Mouse (Mus musculus): ENCODE measurements around the gene Gbp7. TPM values are rescaled to one million over a fixed set of nuclear protein-coding genes. Genes with fewer than 3 reads are reported as not detected.
A peak's percentile ranks its signal among the peaks of the same experiment; 100 is the strongest.

The Gbp7 gene
- total RNA-seq (2012; rRNA removed): 1.6 and 3.9 TPM in 2 replicates
- 1 to 10 TPM in 1 of 2 experiments, not detected in 1; 1.9 TPM for polyA plus RNA-seq (2012; ENCODE audit: insufficient read depth in 1 of 2, insufficient read length in 2 of 2, low read depth in 1 of 2, low replicate concordance in 2 of 2, missing spikeins in 1 of 2)

DNA sequence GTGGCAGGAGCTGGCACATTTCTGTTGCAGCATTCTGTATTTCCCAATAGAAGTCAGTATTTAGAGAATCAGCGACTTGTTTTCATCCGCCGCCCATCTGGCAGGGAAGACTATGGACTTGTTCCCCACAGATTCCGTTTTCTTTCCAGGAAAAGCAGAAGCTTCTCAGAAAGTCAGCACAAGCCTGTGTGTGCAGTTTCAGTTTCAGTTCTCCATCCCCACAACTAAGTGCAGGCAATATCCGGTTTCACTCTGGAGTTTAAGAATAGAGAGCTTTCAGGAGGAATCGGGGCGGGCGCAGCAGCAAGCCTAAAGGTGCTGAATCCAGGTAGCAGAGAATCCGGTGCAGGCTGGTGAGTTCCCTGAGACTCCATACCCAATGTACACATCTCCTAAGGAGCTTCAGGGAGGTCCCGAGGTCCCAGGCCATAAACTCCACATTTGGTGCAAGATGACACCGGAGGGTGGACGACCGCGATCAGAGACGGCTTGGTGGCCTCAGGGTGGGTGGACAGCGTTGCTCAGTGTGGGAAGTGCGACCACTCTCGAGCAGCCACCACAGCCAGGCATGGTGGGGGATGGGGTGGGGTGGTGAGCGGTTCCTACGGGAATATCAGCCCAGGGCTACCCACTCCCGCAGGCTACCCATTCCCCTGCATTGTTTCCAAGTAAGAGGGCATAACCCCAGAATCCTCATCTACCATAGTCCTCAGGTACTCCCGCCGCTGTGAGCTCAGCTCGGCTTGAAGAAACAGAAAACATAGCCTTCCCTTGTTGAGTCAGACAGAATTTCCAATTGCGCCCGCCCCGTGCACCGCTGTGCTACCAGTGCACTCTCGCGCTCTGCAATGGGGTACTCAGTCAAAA, at the start of gene Gbp7:
Gene Gbp7, plus strand, starts transcription at position 256 of the 867 bp plus-strand sequence.
- TF ChIP-seq POLR2AphosphoS5 (IDR thresholded peaks at IDR 0.05; ENCODE audit: borderline replicate concordance, low read depth, low read length): no peak
- TF ChIP-seq ELF1 (IDR thresholded peaks at IDR 0.05; ENCODE audit: low read depth, low read length): no peak
- no peak for TF ChIP-seq GATA1 (IDR thresholded peaks at IDR 0.05; ENCODE audit: low read depth, low read length)
- peak; percentile 86 for TF ChIP-seq ETS1 (IDR thresholded peaks at IDR 0.05; ENCODE audit: low read depth, low read length)
- no peak for TF ChIP-seq MYC (IDR thresholded peaks at IDR 0.05; ENCODE audit: low read depth, low read length)
- TF ChIP-seq NELFE (IDR thresholded peaks at IDR 0.05; ENCODE audit: low read depth, low read length): no peak
- no peak for TF ChIP-seq ZMIZ1 (IDR thresholded peaks at IDR 0.05; ENCODE audit: low read depth, low read length)
- no peak for TF ChIP-seq USF1 (IDR thresholded peaks at IDR 0.05; ENCODE audit: low read depth, low read length)
- TF ChIP-seq TAL1 (IDR thresholded peaks at IDR 0.05; ENCODE audit: low read length): no peak
- no peak for TF ChIP-seq BHLHE40 (IDR thresholded peaks at IDR 0.05; ENCODE audit: borderline replicate concordance, low read depth, low read length)
- peak; percentile 74 for TF ChIP-seq SIN3A (IDR thresholded peaks at IDR 0.05; ENCODE audit: low read length)
- no peak for TF ChIP-seq CTCF (IDR thresholded peaks at IDR 0.05 in 2 of 3, conservative IDR thresholded peaks at IDR 0.05 in 1 of 3; ENCODE audit: control insufficient read depth in 1 of 3, insufficient read depth in 1 of 3, low read depth in 2 of 3, low read length in 3 of 3, poor library complexity in 1 of 3, severe bottlenecking in 1 of 3)
- H3K9ac ChIP-seq (ENCODE audit: control insufficient read depth, low read depth, low read length, poor library complexity, severe bottlenecking): peak within 1 kb of the TSS; percentile 64
- H3K79me2 ChIP-seq (ENCODE audit: control insufficient read depth, insufficient read depth, low read length, poor library complexity): no peaks in the 10 kb centered on the region; the same call in 1 of the 2 replicates
- no peaks in the 10 kb centered on the region for H3K9me3 ChIP-seq (replicated peaks; ENCODE audit: insufficient read depth, low read length)
- no peaks in the 10 kb centered on the region for H3K4me1 ChIP-seq (ENCODE audit: control insufficient read depth in 1 of 2, insufficient read depth in 2 of 2, low read length in 2 of 2)
- peak; percentile 80 for DNase-seq (ENCODE audit: low read depth, low spot score)
- H3K27me3 ChIP-seq (ENCODE audit: control insufficient read depth in 1 of 2, insufficient read depth in 2 of 2, low read length in 2 of 2): no peaks in the 10 kb centered on the region
- peaks cover 0 to 3% of the 10 kb centered on the region in 2 experiments; a peak in 2 of 4 replicates for H3K36me3 ChIP-seq (ENCODE audit: control insufficient read depth in 1 of 2, insufficient read depth in 2 of 2, low read length in 2 of 2)
- peak within 1 kb of the TSS; percentile 90 to 91 for H3K4me3 ChIP-seq (ENCODE audit: control insufficient read depth in 1 of 2, insufficient read depth in 1 of 2, low read depth in 2 of 2, low read length in 2 of 2)
- 0 out of 2 replicates have a peak within 1 kb of the TSS, but pooled peaks have one; percentile 25 for H3K27ac ChIP-seq (ENCODE audit: control insufficient read depth, low read depth, low read length)

DNA sequence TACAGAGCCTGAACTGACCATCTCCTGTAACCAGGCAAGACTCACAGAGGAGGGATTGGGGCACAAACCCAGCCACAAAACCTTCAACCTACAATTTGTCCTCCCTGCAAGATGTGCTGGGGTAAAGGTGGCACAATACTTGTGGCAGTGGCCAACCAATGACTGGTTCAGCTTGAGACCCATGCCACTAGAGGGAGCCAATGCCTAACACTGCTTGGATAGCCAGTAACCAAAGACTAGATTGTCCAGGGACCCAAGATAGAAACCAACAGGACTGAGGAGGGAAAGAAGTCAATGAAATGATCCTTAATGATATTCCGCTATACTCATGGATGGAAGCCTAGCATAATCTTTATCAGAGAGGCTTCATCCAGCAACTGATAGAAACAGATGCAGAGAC, 39.7 kb upstream of the Gbp7 start:
- no peak for TF ChIP-seq MAFK (IDR thresholded peaks at IDR 0.05; ENCODE audit: borderline replicate concordance, low read depth, low read length)
- TF ChIP-seq CTCF (IDR thresholded peaks at IDR 0.05 in 2 of 3, conservative IDR thresholded peaks at IDR 0.05 in 1 of 3; ENCODE audit: control insufficient read depth in 1 of 3, insufficient read depth in 1 of 3, low read depth in 2 of 3, low read length in 3 of 3, poor library complexity in 1 of 3, severe bottlenecking in 1 of 3): peak; percentile 51 to 66 (median 57)
- no peak for TF ChIP-seq MYB (IDR thresholded peaks at IDR 0.05; ENCODE audit: low read depth, low read length)
- peak; percentile 70 for TF ChIP-seq RAD21 (IDR thresholded peaks at IDR 0.05; ENCODE audit: low read depth, low read length)
- TF ChIP-seq EP300 (IDR thresholded peaks at IDR 0.05; ENCODE audit: low read depth in 1 of 2, low read length in 2 of 2): no peak
- peak; percentile 52 for TF ChIP-seq SMC3 (IDR thresholded peaks at IDR 0.05; ENCODE audit: low read depth, low read length)
- TF ChIP-seq ZC3H11A (IDR thresholded peaks at IDR 0.05; ENCODE audit: low read depth, low read length): peak; percentile 45
- no peak for TF ChIP-seq ZNF384 (IDR thresholded peaks at IDR 0.05; ENCODE audit: low read depth, low read length)
- H3K27me3 ChIP-seq (ENCODE audit: control insufficient read depth in 1 of 2, insufficient read depth in 2 of 2, low read length in 2 of 2): peaks cover 0 to 3% of the 10 kb centered on the region in 2 experiments; a peak in 2 of 4 replicates
- no peaks in the 10 kb centered on the region for H3K9me3 ChIP-seq (replicated peaks; ENCODE audit: insufficient read depth, low read length)
- peak; percentile 77 for DNase-seq (ENCODE audit: low read depth, low spot score)
- H3K36me3 ChIP-seq (ENCODE audit: control insufficient read depth in 1 of 2, insufficient read depth in 2 of 2, low read length in 2 of 2): no peaks in the 10 kb centered on the region
- H3K4me1 ChIP-seq (ENCODE audit: control insufficient read depth in 1 of 2, insufficient read depth in 2 of 2, low read length in 2 of 2): 0 out of 4 replicates have a peak, but pooled peaks cover 0 to 4% of the 10 kb centered on the region in 2 experiments
- no peak overlapping the region for H3K4me3 ChIP-seq (ENCODE audit: control insufficient read depth in 1 of 2, insufficient read depth in 1 of 2, low read depth in 2 of 2, low read length in 2 of 2)
- no peak overlapping the region for H3K9ac ChIP-seq (ENCODE audit: control insufficient read depth, low read depth, low read length, poor library complexity, severe bottlenecking)
- H3K79me2 ChIP-seq (ENCODE audit: control insufficient read depth, insufficient read depth, low read length, poor library complexity): no peaks in the 10 kb centered on the region
- no peak overlapping the region for H3K27ac ChIP-seq (ENCODE audit: control insufficient read depth, low read depth, low read length)

Measured in MEL (cell line).